Mouse (Mus musculus): ENCODE results near the gene Tspan13. TPM values are rescaled to one million over a fixed set of nuclear protein-coding genes. Genes with fewer than 3 reads are reported as not detected.

Gene Tspan13
- polyA plus RNA-seq (2014; fragmentation: Nextera tagmentation; extraction: Ambion mirVana): 348 and 411 TPM in 2 replicates

DNA sequence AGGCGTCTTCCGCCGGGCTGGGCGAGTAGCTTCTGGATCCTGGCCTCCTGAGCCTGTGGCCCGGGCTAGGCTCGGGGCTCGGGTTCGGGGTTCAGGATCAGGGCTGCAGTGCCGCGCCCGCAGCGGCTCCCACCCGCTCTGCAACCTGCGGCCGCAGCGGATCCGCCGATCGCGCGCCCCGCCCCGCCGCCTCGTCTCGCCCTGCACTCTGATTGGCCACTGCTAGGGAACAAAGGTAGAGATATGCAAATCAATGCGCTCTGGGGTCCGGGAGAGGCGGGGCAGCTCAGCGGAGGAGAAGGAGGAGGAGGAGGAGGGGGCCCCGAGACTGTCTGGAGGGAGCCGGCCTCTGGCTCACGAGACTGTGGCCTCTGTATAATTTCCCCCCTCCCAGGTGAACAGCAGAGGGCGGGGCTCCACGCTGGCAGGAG is at the start of gene Tspan13:
Tspan13 (minus strand) TSS at position 153 of the 431 bp plus-strand sequence.
- Histone ChIP-seq H3K9ac (replicated peaks; ENCODE audit: low read length) (peak within 1 kb of the TSS; percentile 99), H3K4me3 (replicated peaks; ENCODE audit: low read depth, low read length) (peak within 1 kb of the TSS; percentile 94), H3K27ac (replicated peaks; ENCODE audit: low read depth, low read length) (peak within 1 kb of the TSS; percentile 96), H3K4me2 (ENCODE audit: low read length) (peak within 1 kb of the TSS; percentile 75), H3K4me1 (ENCODE audit: control insufficient read depth, insufficient read depth, low read length) (peaks cover 20% of the 10 kb centered on the region), H3K36me3 (ENCODE audit: control insufficient read depth, insufficient read depth, low read length) (no peaks in the 10 kb centered on the region), H3K9me3 (ENCODE audit: control insufficient read depth, low read length) (no peaks in the 10 kb centered on the region), H3K27me3 (ENCODE audit: control insufficient read depth, insufficient read depth, low read length) (no peaks in the 10 kb centered on the region)
- ATAC-seq (ENCODE audit: low FRiP score, low TSS enrichment) (peak; percentile 98), DNase-seq (peak; percentile 96)
- WGBS: under 1% methylated on average over 35 of the region's 35 CpGs

DNA sequence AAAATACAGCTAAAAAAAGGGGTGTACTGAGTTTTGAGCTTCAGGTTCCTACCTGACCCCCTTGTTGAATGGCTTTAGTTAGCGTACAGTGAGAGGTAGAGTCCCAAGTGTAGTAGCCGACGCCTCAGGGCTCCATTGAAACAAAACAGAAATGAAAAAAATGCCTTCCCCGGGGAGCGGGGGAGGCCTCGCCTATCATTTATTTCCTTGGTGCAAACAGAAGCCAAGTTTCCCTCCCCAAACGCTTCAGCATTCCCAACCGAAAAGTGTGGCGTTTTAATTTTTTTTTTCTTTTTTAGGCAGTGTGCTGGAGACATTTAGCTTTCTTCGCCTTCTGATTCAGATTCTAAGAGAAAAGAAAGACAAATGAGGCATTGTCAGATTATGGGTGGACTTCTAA is 49.7 kb upstream of the Tspan13 start:
- no peak overlapping the region for H3K9ac ChIP-seq (replicated peaks; ENCODE audit: low read length)
- WGBS: 94% methylated on average over 10 of the region's 10 CpGs
- peaks cover 37% of the 10 kb centered on the region for H3K36me3 ChIP-seq (ENCODE audit: control insufficient read depth, insufficient read depth, low read length)
- H3K27me3 ChIP-seq (ENCODE audit: control insufficient read depth, insufficient read depth, low read length): no peaks in the 10 kb centered on the region
- no peak for ATAC-seq (ENCODE audit: low FRiP score, low TSS enrichment)
- H3K4me3 ChIP-seq (replicated peaks; ENCODE audit: low read depth, low read length): no peak overlapping the region
- H3K4me1 ChIP-seq (ENCODE audit: control insufficient read depth, insufficient read depth, low read length): no peaks in the 10 kb centered on the region
- H3K27ac ChIP-seq (replicated peaks; ENCODE audit: low read depth, low read length): no peak overlapping the region
- DNase-seq: no peak
- no peak overlapping the region for H3K4me2 ChIP-seq (ENCODE audit: low read length)
- H3K9me3 ChIP-seq (ENCODE audit: control insufficient read depth, low read length): no peaks in the 10 kb centered on the region

DNA sequence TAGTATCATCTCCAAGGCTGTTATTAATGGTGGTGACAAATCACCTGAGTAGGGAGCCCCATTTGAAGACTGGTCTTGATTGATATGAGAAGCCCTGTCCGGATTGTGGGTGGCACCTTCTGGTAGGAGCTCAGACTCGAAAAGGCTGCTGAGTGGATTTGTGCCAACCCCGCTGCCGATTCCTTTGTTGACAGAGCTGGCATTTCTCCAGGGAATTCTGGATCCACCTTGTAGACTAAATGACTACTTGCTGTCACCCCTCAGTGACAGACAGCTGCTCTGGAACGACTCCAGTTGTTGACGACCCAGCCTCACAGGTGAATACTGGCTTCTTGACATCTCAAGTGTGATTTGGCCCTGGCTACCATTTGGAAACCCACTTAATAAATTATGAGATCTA is 46.9 kb upstream of the Tspan13 start:
- ATAC-seq (ENCODE audit: low FRiP score, low TSS enrichment) (peak; percentile 3; the same call in 1 of the 2 replicates), DNase-seq (peak; percentile 36)
- no peak overlapping the region for H3K4me3 ChIP-seq (replicated peaks; ENCODE audit: low read depth, low read length)
- 68% methylated on average over 6 of the region's 6 CpGs for WGBS
- H3K4me1 ChIP-seq (ENCODE audit: control insufficient read depth, insufficient read depth, low read length): no peaks in the 10 kb centered on the region
- no peaks in the 10 kb centered on the region for H3K27me3 ChIP-seq (ENCODE audit: control insufficient read depth, insufficient read depth, low read length)
- no peaks in the 10 kb centered on the region for H3K9me3 ChIP-seq (ENCODE audit: control insufficient read depth, low read length)
- peaks cover 23% of the 10 kb centered on the region for H3K36me3 ChIP-seq (ENCODE audit: control insufficient read depth, insufficient read depth, low read length)
- no peak overlapping the region for H3K27ac ChIP-seq (replicated peaks; ENCODE audit: low read depth, low read length)
- H3K9ac ChIP-seq (replicated peaks; ENCODE audit: low read length): no peak overlapping the region
- no peak overlapping the region for H3K4me2 ChIP-seq (ENCODE audit: low read length)

DNA sequence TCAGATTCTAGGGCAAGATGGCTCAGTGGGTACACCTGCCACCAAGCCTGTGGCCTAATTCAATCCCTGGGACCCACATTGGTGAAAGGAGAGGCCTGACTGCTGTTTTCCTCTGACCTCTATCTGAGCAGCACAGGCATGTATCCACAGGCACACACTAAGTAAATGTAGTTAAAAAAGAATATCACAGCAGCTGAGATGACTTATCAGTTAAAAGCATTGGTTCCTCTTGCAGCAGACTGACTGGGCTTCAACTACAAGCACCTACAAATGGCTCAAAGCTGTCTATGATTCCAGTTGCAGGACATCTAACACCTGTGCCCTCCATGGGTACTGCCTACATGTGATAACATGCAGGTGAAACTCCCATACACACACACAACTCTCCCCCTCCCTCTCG is 46.5 kb upstream of the Tspan13 start:
- Histone ChIP-seq H3K4me2 (ENCODE audit: low read length) (no peak overlapping the region), H3K27me3 (ENCODE audit: control insufficient read depth, insufficient read depth, low read length) (no peaks in the 10 kb centered on the region), H3K36me3 (ENCODE audit: control insufficient read depth, insufficient read depth, low read length) (peaks cover 23% of the 10 kb centered on the region), H3K27ac (replicated peaks; ENCODE audit: low read depth, low read length) (no peak overlapping the region), H3K4me3 (replicated peaks; ENCODE audit: low read depth, low read length) (no peak overlapping the region), H3K9ac (replicated peaks; ENCODE audit: low read length) (no peak overlapping the region), H3K4me1 (ENCODE audit: control insufficient read depth, insufficient read depth, low read length) (no peaks in the 10 kb centered on the region), H3K9me3 (ENCODE audit: control insufficient read depth, low read length) (no peaks in the 10 kb centered on the region)
- 94% methylated on average over 1 of the region's 1 CpGs for WGBS
- ATAC-seq (ENCODE audit: low FRiP score, low TSS enrichment): peak; percentile 34; the same call in 1 of the 2 replicates
- no peak for DNase-seq

DNA sequence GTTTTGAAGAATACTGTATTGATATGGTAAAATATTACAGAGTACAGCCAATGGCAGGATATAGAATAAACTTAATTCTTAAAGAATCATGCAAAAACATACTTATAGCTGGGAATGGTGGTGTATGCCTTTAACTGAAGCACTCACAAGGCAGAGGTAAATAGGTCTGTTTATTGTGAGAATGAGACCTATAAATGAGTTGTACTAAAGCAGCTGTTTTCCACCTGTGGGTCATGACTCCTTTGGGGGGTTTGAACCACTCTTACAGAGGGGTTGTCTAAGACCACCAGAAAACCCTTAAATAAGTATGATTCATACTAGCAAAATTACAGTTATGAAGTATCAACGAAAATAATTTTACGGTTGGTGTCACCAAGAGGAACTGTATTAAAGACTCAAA is 43.1 kb upstream of the Tspan13 start:
- Histone ChIP-seq H3K9ac (replicated peaks; ENCODE audit: low read length) (no peak overlapping the region), H3K9me3 (ENCODE audit: control insufficient read depth, low read length) (no peaks in the 10 kb centered on the region), H3K36me3 (ENCODE audit: control insufficient read depth, insufficient read depth, low read length) (peaks cover under 1% of the 10 kb centered on the region; the same call in 1 of the 2 replicates), H3K27me3 (ENCODE audit: control insufficient read depth, insufficient read depth, low read length) (no peaks in the 10 kb centered on the region), H3K4me2 (ENCODE audit: low read length) (no peak overlapping the region), H3K4me1 (ENCODE audit: control insufficient read depth, insufficient read depth, low read length) (no peaks in the 10 kb centered on the region), H3K4me3 (replicated peaks; ENCODE audit: low read depth, low read length) (no peak overlapping the region), H3K27ac (replicated peaks; ENCODE audit: low read depth, low read length) (no peak overlapping the region)
- DNase-seq (no peak), ATAC-seq (ENCODE audit: low FRiP score, low TSS enrichment) (no peak)
- WGBS: 93% methylated on average over 2 of the region's 2 CpGs

DNA sequence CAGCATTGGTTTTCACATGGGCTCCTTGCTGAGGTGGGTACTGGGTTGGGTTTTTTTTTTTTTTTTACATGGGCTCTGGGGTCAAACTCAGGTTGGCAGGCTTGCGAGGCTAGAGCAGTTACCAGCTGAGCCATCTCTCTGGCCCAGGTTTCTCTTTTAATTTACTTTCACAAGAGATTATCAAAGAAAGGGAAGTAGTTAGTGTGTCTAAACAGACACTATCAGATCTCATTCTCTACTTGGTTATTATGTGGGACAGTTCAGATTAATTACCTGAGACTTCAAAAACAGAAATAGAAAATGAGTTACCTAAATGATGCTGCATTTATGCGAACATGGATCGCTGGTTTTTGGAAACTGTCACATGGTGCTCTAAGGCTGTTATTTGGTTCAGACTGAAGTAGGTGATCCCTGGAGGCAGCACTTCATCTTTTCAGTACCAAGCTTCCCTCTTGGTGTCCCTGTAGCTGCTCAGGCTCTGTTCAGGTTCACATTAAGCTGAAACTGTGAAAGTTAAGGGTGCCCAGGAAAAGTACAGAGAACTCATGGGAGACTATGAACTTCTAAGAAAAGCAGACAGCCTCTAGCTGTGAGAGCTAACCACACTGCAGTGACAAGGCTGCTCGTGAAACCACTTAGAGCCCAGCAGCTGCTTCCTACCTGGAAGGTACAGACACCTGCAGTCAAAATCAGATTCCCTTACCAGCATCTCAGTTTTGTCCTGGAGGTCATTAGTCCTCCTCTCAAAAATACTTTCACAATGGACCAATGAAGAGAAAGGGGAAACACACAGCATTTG is 36.0 kb upstream of the Tspan13 start:
- Histone ChIP-seq H3K36me3 (ENCODE audit: control insufficient read depth, insufficient read depth, low read length) (no peaks in the 10 kb centered on the region), H3K4me2 (ENCODE audit: low read length) (no peak overlapping the region), H3K9ac (replicated peaks; ENCODE audit: low read length) (no peak overlapping the region), H3K27ac (replicated peaks; ENCODE audit: low read depth, low read length) (no peak overlapping the region), H3K9me3 (ENCODE audit: control insufficient read depth, low read length) (no peaks in the 10 kb centered on the region), H3K27me3 (ENCODE audit: control insufficient read depth, insufficient read depth, low read length) (no peaks in the 10 kb centered on the region), H3K4me3 (replicated peaks; ENCODE audit: low read depth, low read length) (no peak overlapping the region), H3K4me1 (ENCODE audit: control insufficient read depth, insufficient read depth, low read length) (no peaks in the 10 kb centered on the region)
- ATAC-seq (ENCODE audit: low FRiP score, low TSS enrichment) (no peak), DNase-seq (no peak)
- 79% methylated on average over 4 of the region's 4 CpGs for WGBS

DNA sequence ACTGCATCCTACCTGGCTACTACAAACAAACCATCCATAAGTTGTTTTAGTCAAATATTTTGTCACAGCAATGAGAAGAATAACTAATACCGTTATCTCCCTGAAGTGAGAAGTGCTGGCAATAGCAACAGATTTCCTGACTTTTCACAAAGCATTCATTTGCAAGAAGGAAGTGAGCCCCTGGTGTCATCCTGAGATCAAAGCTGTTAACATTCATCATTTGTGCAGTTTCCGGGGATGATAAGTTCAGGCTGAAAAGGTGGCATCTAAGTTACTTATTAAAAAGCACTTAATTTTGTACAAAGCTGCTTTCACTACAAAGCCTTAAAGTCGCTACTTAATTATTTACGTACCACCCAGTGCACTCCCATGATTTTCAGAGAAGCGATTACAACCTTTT is 30.6 kb upstream of the Tspan13 start:
- Histone ChIP-seq H3K9ac (replicated peaks; ENCODE audit: low read length) (no peak overlapping the region), H3K27me3 (ENCODE audit: control insufficient read depth, insufficient read depth, low read length) (no peaks in the 10 kb centered on the region), H3K4me1 (ENCODE audit: control insufficient read depth, insufficient read depth, low read length) (no peaks in the 10 kb centered on the region), H3K9me3 (ENCODE audit: control insufficient read depth, low read length) (no peaks in the 10 kb centered on the region), H3K4me2 (ENCODE audit: low read length) (no peak overlapping the region), H3K4me3 (replicated peaks; ENCODE audit: low read depth, low read length) (no peak overlapping the region), H3K36me3 (ENCODE audit: control insufficient read depth, insufficient read depth, low read length) (no peaks in the 10 kb centered on the region), H3K27ac (replicated peaks; ENCODE audit: low read depth, low read length) (no peak overlapping the region)
- DNase-seq (no peak), ATAC-seq (ENCODE audit: low FRiP score, low TSS enrichment) (no peak)
- WGBS: 24% methylated on average over 5 of the region's 5 CpGs

DNA sequence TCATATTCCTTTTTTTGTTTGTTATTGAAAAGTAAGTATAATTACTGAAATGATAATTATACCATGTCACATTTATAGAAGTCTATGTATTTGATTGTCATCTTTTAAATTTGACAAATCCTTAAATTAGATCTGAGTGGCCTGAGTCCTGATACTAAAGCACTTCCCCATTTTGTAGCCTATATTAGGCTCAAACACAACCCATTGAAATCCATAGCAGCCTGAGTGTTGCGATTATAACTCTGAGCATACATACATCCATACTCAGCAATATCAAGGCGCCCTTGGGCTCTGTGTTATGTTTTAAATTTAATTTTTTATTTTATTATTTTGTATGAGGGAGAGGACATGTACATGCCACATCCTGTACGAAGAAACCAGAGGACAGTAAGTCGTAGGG is 27.9 kb upstream of the Tspan13 start:
- DNase-seq (no peak), ATAC-seq (ENCODE audit: low FRiP score, low TSS enrichment) (no peak)
- H3K9ac ChIP-seq (replicated peaks; ENCODE audit: low read length): no peak overlapping the region
- H3K36me3 ChIP-seq (ENCODE audit: control insufficient read depth, insufficient read depth, low read length): no peaks in the 10 kb centered on the region
- H3K4me1 ChIP-seq (ENCODE audit: control insufficient read depth, insufficient read depth, low read length): no peaks in the 10 kb centered on the region
- no peak overlapping the region for H3K27ac ChIP-seq (replicated peaks; ENCODE audit: low read depth, low read length)
- no peaks in the 10 kb centered on the region for H3K27me3 ChIP-seq (ENCODE audit: control insufficient read depth, insufficient read depth, low read length)
- H3K9me3 ChIP-seq (ENCODE audit: control insufficient read depth, low read length): no peaks in the 10 kb centered on the region; the same call in 1 of the 2 replicates
- no peak overlapping the region for H3K4me2 ChIP-seq (ENCODE audit: low read length)
- 88% methylated on average over 4 of the region's 4 CpGs for WGBS
- H3K4me3 ChIP-seq (replicated peaks; ENCODE audit: low read depth, low read length): no peak overlapping the region

DNA sequence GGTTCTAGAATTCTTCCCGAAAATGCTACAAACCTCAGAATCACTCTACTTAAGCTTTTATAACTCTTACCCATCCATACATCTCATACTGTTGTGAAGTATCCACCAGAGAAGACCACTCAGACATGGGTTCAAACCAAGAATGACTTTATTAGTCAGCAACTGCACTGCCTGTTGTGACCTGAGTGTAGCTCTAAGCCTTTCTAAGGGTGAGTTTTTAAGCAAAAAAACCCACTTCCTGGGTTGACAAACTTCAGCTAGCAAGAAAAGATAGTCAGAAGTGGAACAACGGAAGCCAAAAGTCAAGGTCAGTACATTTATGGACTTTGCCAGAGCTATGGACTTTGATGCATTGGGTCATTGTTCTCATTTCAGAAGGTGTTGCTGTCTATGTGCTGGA is 25.2 kb upstream of the Tspan13 start:
- Histone ChIP-seq H3K9ac (replicated peaks; ENCODE audit: low read length) (no peak overlapping the region), H3K27ac (replicated peaks; ENCODE audit: low read depth, low read length) (no peak overlapping the region), H3K36me3 (ENCODE audit: control insufficient read depth, insufficient read depth, low read length) (no peaks in the 10 kb centered on the region), H3K4me1 (ENCODE audit: control insufficient read depth, insufficient read depth, low read length) (no peaks in the 10 kb centered on the region), H3K27me3 (ENCODE audit: control insufficient read depth, insufficient read depth, low read length) (no peaks in the 10 kb centered on the region), H3K9me3 (ENCODE audit: control insufficient read depth, low read length) (peaks cover 5% of the 10 kb centered on the region), H3K4me2 (ENCODE audit: low read length) (no peak overlapping the region), H3K4me3 (replicated peaks; ENCODE audit: low read depth, low read length) (no peak overlapping the region)
- DNase-seq: no peak
- 93% methylated on average over 2 of the region's 2 CpGs for WGBS
- no peak for ATAC-seq (ENCODE audit: low FRiP score, low TSS enrichment)

Measured in midbrain, embryonic 14.5 days (tissue).